Mouse (Mus musculus) MEL (cell line): ENCODE measurements at regions not wholly inside any gene's neighbourhood (a gene's known extent, or its start where the extent isn't known, plus 50 kb on each side); places are given as distances from the start of the nearest gene placed in this dataset.

Experiments used
- DNase-seq: peaks from one replicate; pipeline ENCODE4 v3.0.0; 2011; ENCODE audit warnings: low read depth, low spot score
- H3K27ac ChIP-seq: 2 replicates; pipeline ENCODE4 v1.5.1; 2012; ENCODE audit warnings: low read depth, mild to moderate bottlenecking, control low read depth, low read length, moderate library complexity; ENCODE audit not compliant: control insufficient read depth
- H3K27me3 ChIP-seq, 2 experiments: fragments of 150-350 bp in 1 of 2; sonication (generic) in 1 of 2; 2 replicates each; pipeline ENCODE4 v1.6.1; 2012; ENCODE audit warnings: low read length in 2 of 2, mild to moderate bottlenecking in 2 of 2, improper control_type of control experiment in 1 of 2, moderate library complexity in 1 of 2; ENCODE audit not compliant: insufficient read depth in 2 of 2, control insufficient read depth in 1 of 2
- H3K36me3 ChIP-seq, 2 experiments: 2 replicates each; pipeline ENCODE4 v1.6.1; 2012 to 2014; ENCODE audit warnings: low read length in 2 of 2, improper control_type of control experiment in 1 of 2, inconsistent platforms in 1 of 2, mild to moderate bottlenecking in 1 of 2; ENCODE audit not compliant: insufficient read depth in 2 of 2, control insufficient read depth in 1 of 2
- H3K4me1 ChIP-seq, 2 experiments: fragments of 150-350 bp in 1 of 2; sonication (generic) in 1 of 2; 2 replicates each; pipeline ENCODE4 v1.6.1; 2012; ENCODE audit warnings: low read length in 2 of 2, improper control_type of control experiment in 1 of 2, mild to moderate bottlenecking in 1 of 2; ENCODE audit not compliant: insufficient read depth in 2 of 2, control insufficient read depth in 1 of 2
- H3K4me3 ChIP-seq, 2 experiments: fragments of 150-350 bp in 1 of 2; sonication (generic) in 1 of 2; 2 replicates each; pipeline ENCODE4 v1.5.1; 2012; ENCODE audit warnings: low read depth in 2 of 2, low read length in 2 of 2, mild to moderate bottlenecking in 2 of 2, moderate library complexity in 2 of 2, control low read depth in 1 of 2, improper control_type of control experiment in 1 of 2; ENCODE audit not compliant: control insufficient read depth in 1 of 2, insufficient read depth in 1 of 2
- H3K79me2 ChIP-seq: 2 replicates; pipeline ENCODE4 v1.6.1; 2012; ENCODE audit warnings: mild to moderate bottlenecking, low read length, moderate library complexity; ENCODE audit not compliant: control insufficient read depth, poor library complexity, insufficient read depth
- H3K9ac ChIP-seq: 2 replicates; pipeline ENCODE4 v1.6.1; 2012; ENCODE audit warnings: low read depth, mild to moderate bottlenecking, control low read depth, low read length, moderate library complexity; ENCODE audit not compliant: control insufficient read depth, poor library complexity, severe bottlenecking
- H3K9me3 ChIP-seq: fragments of 150-350 bp; sonication (generic); replicated peaks from 2 replicates; pipeline ENCODE4 v1.6.1; 2012; ENCODE audit warnings: mild to moderate bottlenecking, low read length, improper control_type of control experiment, moderate library complexity; ENCODE audit not compliant: insufficient read depth
- CTCF ChIP-seq, 3 experiments: IDR thresholded peaks in 2 of 3; conservative IDR thresholded peaks in 1 of 3; 2 replicates each; pipeline ENCODE4 v1.5.1; 2011 to 2012; ENCODE audit warnings: low read length in 3 of 3, low read depth in 2 of 3, mild to moderate bottlenecking in 2 of 3, improper control_type of control experiment in 1 of 3, inconsistent platforms in 1 of 3, mixed read lengths in 1 of 3, moderate library complexity in 1 of 3; ENCODE audit not compliant: control insufficient read depth in 1 of 3, insufficient read depth in 1 of 3, poor library complexity in 1 of 3, severe bottlenecking in 1 of 3
- E2F4 ChIP-seq: IDR thresholded peaks from 2 replicates; pipeline ENCODE4 v1.6.1; 2011; ENCODE audit warnings: low read depth, low read length, improper control_type of control experiment, borderline replicate concordance
- EP300 ChIP-seq, 2 experiments: IDR thresholded peaks; 2 replicates each; pipeline ENCODE4 v1.6.1; 2011; ENCODE audit warnings: improper control_type of control experiment in 2 of 2, low read length in 2 of 2, low read depth in 1 of 2, mild to moderate bottlenecking in 1 of 2
- ETS1 ChIP-seq: IDR thresholded peaks from 2 replicates; pipeline ENCODE4 v1.6.1; 2012; ENCODE audit warnings: low read depth, mild to moderate bottlenecking, inconsistent platforms, low read length, improper control_type of control experiment, moderate library complexity
- GABPA ChIP-seq: IDR thresholded peaks from 2 replicates; pipeline ENCODE4 v1.6.1; 2012; ENCODE audit warnings: low read depth, mild to moderate bottlenecking, inconsistent platforms, low read length, improper control_type of control experiment, moderate library complexity
- GATA1 ChIP-seq: IDR thresholded peaks from 2 replicates; pipeline ENCODE4 v1.6.1; 2011; ENCODE audit warnings: low read depth, low read length, improper control_type of control experiment
- HCFC1 ChIP-seq: IDR thresholded peaks from 2 replicates; pipeline ENCODE4 v1.6.1; 2012; ENCODE audit warnings: low read depth, mild to moderate bottlenecking, inconsistent platforms, low read length, improper control_type of control experiment, moderate library complexity
- JUND ChIP-seq: IDR thresholded peaks from 2 replicates; pipeline ENCODE4 v1.6.1; 2011; ENCODE audit warnings: low read depth, mild to moderate bottlenecking, improper control_type of control experiment, low read length
- MAZ ChIP-seq: IDR thresholded peaks from 2 replicates; pipeline ENCODE4 v1.6.1; 2012; ENCODE audit warnings: low read depth, mild to moderate bottlenecking, inconsistent platforms, low read length, improper control_type of control experiment
- MEF2A ChIP-seq: IDR thresholded peaks from 2 replicates; pipeline ENCODE4 v1.6.1; 2014; ENCODE audit warnings: low read depth, mild to moderate bottlenecking, inconsistent platforms, low read length, improper control_type of control experiment; ENCODE audit not compliant: poor library complexity, insufficient replicate concordance, severe bottlenecking; ENCODE audit errors: extremely low read depth
- MXI1 ChIP-seq: IDR thresholded peaks from 2 replicates; pipeline ENCODE4 v1.6.1; 2011; ENCODE audit warnings: mild to moderate bottlenecking, low read depth, low read length, improper control_type of control experiment
- MYC ChIP-seq: IDR thresholded peaks from 2 replicates; pipeline ENCODE4 v1.6.1; 2011; ENCODE audit warnings: low read depth, mild to moderate bottlenecking, low read length, improper control_type of control experiment, moderate library complexity
- NELFE ChIP-seq: IDR thresholded peaks from 2 replicates; pipeline ENCODE4 v1.6.1; 2011; ENCODE audit warnings: low read depth, low read length, improper control_type of control experiment
- NRF1 ChIP-seq: IDR thresholded peaks from 2 replicates; pipeline ENCODE4 v1.6.1; 2014; ENCODE audit warnings: low read depth, mild to moderate bottlenecking, inconsistent platforms, low read length, improper control_type of control experiment, moderate library complexity; ENCODE audit not compliant: poor library complexity, insufficient read depth, severe bottlenecking
- POLR2AphosphoS5 ChIP-seq: IDR thresholded peaks from 2 replicates; pipeline ENCODE4 v1.6.1; 2012; ENCODE audit warnings: low read depth, borderline replicate concordance, mild to moderate bottlenecking, inconsistent platforms, low read length, moderate library complexity, mixed read lengths
- RCOR1 ChIP-seq: IDR thresholded peaks from 2 replicates; pipeline ENCODE4 v1.6.1; 2012; ENCODE audit warnings: low read depth, mild to moderate bottlenecking, inconsistent platforms, low read length, improper control_type of control experiment
- USF1 ChIP-seq: IDR thresholded peaks from 2 replicates; pipeline ENCODE4 v1.6.1; 2014; ENCODE audit warnings: low read depth, mild to moderate bottlenecking, inconsistent platforms, low read length, improper control_type of control experiment, moderate library complexity
- USF2 ChIP-seq, 2 experiments: IDR thresholded peaks; 2 replicates each; pipeline ENCODE4 v1.6.1; 2011 to 2012; ENCODE audit warnings: improper control_type of control experiment in 2 of 2, low read length in 2 of 2, borderline replicate concordance in 1 of 2, inconsistent platforms in 1 of 2, low read depth in 1 of 2, mild to moderate bottlenecking in 1 of 2; ENCODE audit not compliant: insufficient read depth in 1 of 2
- ZC3H11A ChIP-seq: IDR thresholded peaks from 2 replicates; pipeline ENCODE4 v1.6.1; 2012; ENCODE audit warnings: low read depth, mild to moderate bottlenecking, inconsistent platforms, low read length, improper control_type of control experiment
- ZKSCAN1 ChIP-seq: IDR thresholded peaks from 2 replicates; pipeline ENCODE4 v1.6.1; 2012; ENCODE audit warnings: low read depth, mild to moderate bottlenecking, inconsistent platforms, low read length, improper control_type of control experiment, moderate library complexity

- peaks cover 1% of the 10 kb centered on the region; the same call in 1 of the 2 replicates for H3K79me2 ChIP-seq
- TF ChIP-seq ZC3H11A = no peak
- no peak for TF ChIP-seq JUND
- TF ChIP-seq GATA1 = no peak
- no peak for TF ChIP-seq ZKSCAN1
- no peak for TF ChIP-seq MXI1
- no peak for TF ChIP-seq USF2 (IDR thresholded peaks at IDR 0.05; ENCODE audit: borderline replicate concordance in 1 of 2, insufficient read depth in 1 of 2, low read depth in 1 of 2, low read length in 2 of 2)
- TF ChIP-seq HCFC1 = no peak
- no peak for TF ChIP-seq USF1
- TF ChIP-seq RCOR1 = no peak
- no peak for TF ChIP-seq MEF2A
- no peak for TF ChIP-seq E2F4
- no peak for TF ChIP-seq NELFE
- no peak for TF ChIP-seq NRF1
- no peak for TF ChIP-seq POLR2AphosphoS5
- TF ChIP-seq, all 39 proteins: peak for 0
- H3K9ac ChIP-seq = no peak overlapping the region
- peaks cover 0 to 15% of the 10 kb centered on the region in 2 experiments; a peak in 2 of 4 replicates for H3K36me3 ChIP-seq
- H3K4me3 ChIP-seq = no peak overlapping the region
- peaks cover 5 to 27% of the 10 kb centered on the region in 2 experiments; a peak in 3 of 4 replicates for H3K4me1 ChIP-seq
- no peaks in the 10 kb centered on the region for H3K27me3 ChIP-seq
- H3K9me3 ChIP-seq = no peaks in the 10 kb centered on the region
- DNase-seq = no peak
- no peak overlapping the region for H3K27ac ChIP-seq
Observed at GRCm38 (mm10) chr9:61706263-61706755, 208.0 kb downstream of the Rplp1 start.

GRCm38 (mm10) chr9:61705586-61706233 is 208.6 kb downstream of the Rplp1 start:
- Histone ChIP-seq H3K9me3 (no peaks in the 10 kb centered on the region), H3K79me2 (peaks cover 1% of the 10 kb centered on the region; the same call in 1 of the 2 replicates), H3K9ac (no peak overlapping the region), H3K4me3 (no peak overlapping the region), H3K27ac (no peak overlapping the region), H3K4me1 (peaks cover 5 to 27% of the 10 kb centered on the region in 2 experiments; a peak in 3 of 4 replicates), H3K27me3 (no peaks in the 10 kb centered on the region), H3K36me3 (peaks cover 0 to 15% of the 10 kb centered on the region in 2 experiments; a peak in 2 of 4 replicates)
- 0 out of 2 replicates have a peak, but pooled peaks have one; percentile 16 for TF ChIP-seq MYC
- TF ChIP-seq CTCF (IDR thresholded peaks at IDR 0.05 in 2 of 3, conservative IDR thresholded peaks at IDR 0.05 in 1 of 3; ENCODE audit: control insufficient read depth in 1 of 3, insufficient read depth in 1 of 3, low read depth in 2 of 3, low read length in 3 of 3, poor library complexity in 1 of 3, severe bottlenecking in 1 of 3) = no peak
- TF ChIP-seq USF1 = peak; percentile 54
- TF ChIP-seq ETS1 = peak; percentile 49; the same call in 1 of the 2 replicates
- TF ChIP-seq GABPA = no peak
- TF ChIP-seq EP300 (IDR thresholded peaks at IDR 0.05; ENCODE audit: low read depth in 1 of 2, low read length in 2 of 2) = no peak
- no peak for TF ChIP-seq MAZ
- peak; percentile 34 for DNase-seq
